Mouse (Mus musculus) midbrain, embryonic 15.5 days (tissue): ENCODE measurements around the gene Tmem143. TPM values are rescaled to one million over a fixed set of nuclear protein-coding genes. Genes with fewer than 3 reads are reported as not detected.
"Not testable (repeated sequence)": the region's sequence is repeated elsewhere in the genome, so short reads cannot be mapped to it uniquely, and the experiment has no call there.

Source experiments
- ATAC-seq: fragments of 200-750 bp; cut with Nextera tagmentation; replicated peaks from 2 replicates; pipeline ENCODE4 v1.8.0; 2017; ENCODE audit warnings: moderate TSS enrichment
- H3K27ac ChIP-seq: fragments of 300-500 bp; sonication (generic); 2 replicates; pipeline ENCODE4 v1.5.1; 2015; ENCODE audit warnings: mild to moderate bottlenecking, inconsistent platforms
- H3K27me3 ChIP-seq: fragments of 300-500 bp; sonication (generic); replicated peaks from 2 replicates; pipeline ENCODE4 v1.6.1; 2015; ENCODE audit warnings: inconsistent platforms
- H3K36me3 ChIP-seq: fragments of 300-500 bp; sonication (generic); replicated peaks from 2 replicates; pipeline ENCODE4 v1.6.1; 2015; ENCODE audit warnings: inconsistent platforms
- H3K4me1 ChIP-seq: fragments of 300-500 bp; sonication (generic); 2 replicates; pipeline ENCODE4 v1.6.1; 2015; ENCODE audit warnings: inconsistent platforms
- H3K4me2 ChIP-seq: fragments of 300-500 bp; sonication (generic); 2 replicates; pipeline ENCODE4 v1.6.1; 2015; ENCODE audit warnings: inconsistent platforms, mild to moderate bottlenecking, moderate library complexity
- H3K4me3 ChIP-seq: fragments of 300-500 bp; sonication (generic); 2 replicates; pipeline ENCODE4 v1.5.1; 2015; ENCODE audit warnings: mild to moderate bottlenecking, inconsistent platforms
- H3K9ac ChIP-seq: fragments of 300-500 bp; sonication (generic); 2 replicates; pipeline ENCODE4 v1.6.1; 2015; ENCODE audit warnings: mild to moderate bottlenecking, inconsistent platforms
- H3K9me3 ChIP-seq: fragments of 300-500 bp; sonication (generic); 2 replicates; pipeline ENCODE4 v1.6.1; 2016; ENCODE audit warnings: inconsistent platforms
- WGBS: fragments of 180-500 bp; shearing (Covaris S2); methylation state at CpG from one replicate; pipeline ENCODE4 v1.1.7; 2015; ENCODE audit warnings: mixed read lengths; 5-methylcytosine and 5-hydroxymethylcytosine counted together
- polyA plus RNA-seq: library from polyadenylated mRNA; unstranded; fragments of >200 nt; fragmentation: Nextera tagmentation; extraction: Ambion mirVana; gene quantifications from 2 replicates; pipeline ENCODE4 v1.2.1, GENCODE M21; 2015

Gene Tmem143
- polyA plus RNA-seq, 1 experiment from 2014 or later, result 10.2 TPM

GRCm38 (mm10) chr7:45897258-45897757 is 567 bp downstream of the Tmem143 start:
- no peaks in the 10 kb centered on the region for H3K9me3 ChIP-seq
- peak; percentile 67 for ATAC-seq
- peak overlapping the region; percentile 81 for H3K27ac ChIP-seq
- H3K9ac ChIP-seq, result peak overlapping the region; percentile 70
- H3K4me1 ChIP-seq, result peaks cover 14% of the 10 kb centered on the region
- H3K27me3 ChIP-seq, result no peaks in the 10 kb centered on the region
- under 1% methylated on average over 19 of the region's 19 CpGs for WGBS
- H3K36me3 ChIP-seq, result no peaks in the 10 kb centered on the region
- peak overlapping the region; percentile 87 for H3K4me2 ChIP-seq
- peak overlapping the region; percentile 55 for H3K4me3 ChIP-seq

DNA sequence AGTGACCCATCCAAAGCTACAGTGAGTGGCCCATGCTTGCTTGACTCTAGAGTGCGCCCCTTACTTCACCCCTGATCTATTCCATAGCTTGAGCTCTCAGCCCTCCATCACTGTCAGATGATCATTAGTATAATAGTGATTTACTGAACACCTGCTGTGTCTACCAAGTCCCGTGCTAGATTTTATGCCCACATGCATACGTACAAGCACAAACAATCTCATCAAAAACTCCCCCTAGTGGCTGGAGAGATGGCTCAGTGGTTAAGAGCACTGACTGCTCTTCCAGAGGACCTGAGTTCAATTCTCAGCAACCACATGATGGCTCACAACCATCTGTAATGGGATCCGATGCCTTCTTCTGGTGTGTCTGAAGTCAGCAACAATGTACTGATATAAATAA is 1.4 kb downstream of the Tmem143 start:
- H3K27me3 ChIP-seq, ATAC-seq, H3K9me3 ChIP-seq, H3K36me3 ChIP-seq, H3K9ac ChIP-seq: not testable (repeated sequence)
- peak overlapping the region; percentile 55; the same call in 1 of the 2 replicates for H3K4me3 ChIP-seq
- peak overlapping the region; percentile 81; the same call in 1 of the 2 replicates for H3K27ac ChIP-seq
- H3K4me1 ChIP-seq, result peaks cover 14% of the 10 kb centered on the region
- H3K4me2 ChIP-seq, result peak overlapping the region; percentile 87
- WGBS, result 51% methylated on average over 4 of the region's 4 CpGs

DNA sequence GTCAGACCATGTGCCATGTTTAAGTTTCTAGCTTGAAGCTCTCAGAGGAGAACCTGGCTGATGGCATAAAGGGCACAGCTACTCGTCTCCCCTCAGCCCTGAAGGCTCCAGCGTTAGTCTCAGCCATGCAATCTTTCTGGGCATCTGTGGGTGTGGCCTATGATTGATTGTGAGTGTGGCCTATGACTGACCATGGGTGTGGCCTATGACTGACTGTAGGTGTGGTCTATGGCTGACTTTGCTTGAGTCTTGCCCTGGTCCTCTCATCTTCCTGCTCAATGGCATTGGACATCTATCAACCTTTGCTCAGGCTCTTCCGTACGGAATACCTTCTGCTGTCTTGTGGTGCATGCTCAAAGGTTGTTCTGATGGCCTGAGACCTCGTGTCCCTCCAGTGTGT is 4.8 kb downstream of the Tmem143 start:
- no peak overlapping the region for H3K27ac ChIP-seq
- 60% methylated on average over 5 of the region's 5 CpGs for WGBS
- H3K27me3 ChIP-seq, result no peaks in the 10 kb centered on the region
- no peak for ATAC-seq
- no peak overlapping the region for H3K4me2 ChIP-seq
- no peak overlapping the region for H3K4me3 ChIP-seq
- no peaks in the 10 kb centered on the region for H3K36me3 ChIP-seq
- peaks cover 10% of the 10 kb centered on the region for H3K4me1 ChIP-seq
- no peaks in the 10 kb centered on the region for H3K9me3 ChIP-seq
- no peak overlapping the region for H3K9ac ChIP-seq

GRCm38 (mm10) chr7:45902481-45903002 is 5.8 kb downstream of the Tmem143 start:
- H3K4me3 ChIP-seq, result no peak overlapping the region
- H3K9ac ChIP-seq, result no peak overlapping the region
- H3K9me3 ChIP-seq, result no peaks in the 10 kb centered on the region
- no peak overlapping the region for H3K27ac ChIP-seq
- WGBS, result 89% methylated on average over 12 of the region's 12 CpGs
- no peaks in the 10 kb centered on the region for H3K27me3 ChIP-seq
- H3K36me3 ChIP-seq, result no peaks in the 10 kb centered on the region
- no peak overlapping the region for H3K4me2 ChIP-seq
- H3K4me1 ChIP-seq, result peaks cover 7% of the 10 kb centered on the region
- no peak for ATAC-seq

DNA sequence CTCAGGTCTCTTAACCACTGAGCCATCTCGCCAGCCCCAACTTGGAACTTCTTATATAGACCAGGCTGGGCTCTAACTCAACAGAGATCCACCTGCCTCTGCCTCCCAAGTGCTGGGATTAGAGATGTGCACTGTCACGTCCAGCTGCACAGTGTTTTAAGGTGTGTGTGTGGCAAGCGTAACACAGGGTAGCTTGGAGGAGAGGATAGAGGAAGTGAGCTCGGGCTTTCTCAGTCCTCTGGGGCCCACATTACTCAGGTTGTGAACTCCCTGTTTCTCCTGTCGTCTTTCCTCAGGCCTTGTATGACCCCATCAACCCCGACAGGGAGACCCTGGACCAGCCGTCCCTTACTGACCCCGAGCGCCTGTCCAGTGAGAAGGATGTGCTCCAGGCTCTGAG is 9.9 kb downstream of the Tmem143 start:
- H3K4me1 ChIP-seq, result no peaks in the 10 kb centered on the region
- WGBS, result 95% methylated on average over 9 of the region's 9 CpGs

GRCm38 (mm10) chr7:45908384-45908783 is 11.6 kb downstream of the Tmem143 start:
- Histone ChIP-seq H3K4me2 (no peak overlapping the region), H3K9ac (no peak overlapping the region), H3K36me3 (peaks cover 15% of the 10 kb centered on the region), H3K27ac (no peak overlapping the region), H3K4me3 (no peak overlapping the region), H3K27me3 (no peaks in the 10 kb centered on the region), H3K4me1 (no peaks in the 10 kb centered on the region), H3K9me3 (no peaks in the 10 kb centered on the region)
- ATAC-seq, result no peak

More for the DNA sequence above, 9.9 kb downstream of the Tmem143 start:
- Histone ChIP-seq H3K9ac (no peak overlapping the region), H3K9me3 (no peaks in the 10 kb centered on the region), H3K4me3 (no peak overlapping the region), H3K27ac (no peak overlapping the region), H3K4me2 (no peak overlapping the region), H3K27me3 (no peaks in the 10 kb centered on the region), H3K36me3 (peaks cover 15% of the 10 kb centered on the region)
- ATAC-seq, result no peak

DNA sequence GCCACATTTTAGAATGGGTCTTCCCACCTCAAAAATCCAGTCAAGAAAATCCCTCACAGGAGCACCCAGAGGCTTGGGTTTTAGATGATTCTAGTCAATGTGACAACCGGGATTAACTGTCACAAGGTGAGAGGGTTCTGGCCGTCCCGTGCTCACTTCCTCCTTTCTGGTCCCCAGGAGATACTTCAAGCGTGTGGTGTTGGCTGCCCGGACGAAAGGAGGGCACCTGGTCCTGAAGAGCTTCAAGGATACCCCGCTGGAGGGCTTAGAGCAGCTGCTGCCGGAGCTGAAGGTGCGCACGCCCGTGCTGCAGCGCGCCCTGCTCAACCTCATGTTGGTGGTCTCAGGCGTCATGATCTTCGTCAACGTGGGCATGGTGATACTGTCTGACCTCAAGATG is 12.4 kb downstream of the Tmem143 start:
- WGBS, result 92% methylated on average over 16 of the region's 16 CpGs

DNA sequence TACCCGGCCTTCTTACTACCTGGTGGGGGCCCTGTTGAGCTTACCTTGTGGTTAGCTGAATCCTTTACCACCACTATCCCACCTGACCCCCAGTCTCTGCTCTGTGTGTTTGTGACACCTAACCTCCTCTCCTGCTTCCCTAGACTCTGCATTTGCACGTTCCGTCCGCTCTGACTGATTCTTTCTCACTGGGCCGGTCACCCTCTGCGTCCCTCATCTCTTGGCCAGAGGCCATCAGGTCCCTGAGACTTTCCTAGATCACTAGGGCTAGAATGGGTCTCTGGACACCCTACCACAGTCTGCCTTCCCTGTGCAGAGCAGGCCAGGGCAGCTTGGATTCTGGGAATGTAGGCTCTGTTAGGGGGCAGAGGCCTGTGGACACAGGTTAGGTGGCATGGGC is 17.3 kb downstream of the Tmem143 start:
- ATAC-seq, result no peak
- Histone ChIP-seq H3K4me3 (no peak overlapping the region), H3K9ac (no peak overlapping the region), H3K4me1 (peaks cover 25% of the 10 kb centered on the region), H3K27me3 (0 out of 2 replicates have a peak, but pooled peaks cover 1% of the 10 kb centered on the region), H3K9me3 (no peaks in the 10 kb centered on the region), H3K27ac (no peak overlapping the region), H3K36me3 (peaks cover 15% of the 10 kb centered on the region), H3K4me2 (no peak overlapping the region)
- 88% methylated on average over 6 of the region's 6 CpGs for WGBS

More for the DNA sequence above, 12.4 kb downstream of the Tmem143 start:
- no peak for ATAC-seq
- Histone ChIP-seq H3K36me3 (peaks cover 15% of the 10 kb centered on the region), H3K27ac (no peak overlapping the region), H3K4me2 (no peak overlapping the region), H3K9ac (no peak overlapping the region), H3K27me3 (no peaks in the 10 kb centered on the region), H3K4me1 (no peaks in the 10 kb centered on the region), H3K4me3 (no peak overlapping the region), H3K9me3 (no peaks in the 10 kb centered on the region)

DNA sequence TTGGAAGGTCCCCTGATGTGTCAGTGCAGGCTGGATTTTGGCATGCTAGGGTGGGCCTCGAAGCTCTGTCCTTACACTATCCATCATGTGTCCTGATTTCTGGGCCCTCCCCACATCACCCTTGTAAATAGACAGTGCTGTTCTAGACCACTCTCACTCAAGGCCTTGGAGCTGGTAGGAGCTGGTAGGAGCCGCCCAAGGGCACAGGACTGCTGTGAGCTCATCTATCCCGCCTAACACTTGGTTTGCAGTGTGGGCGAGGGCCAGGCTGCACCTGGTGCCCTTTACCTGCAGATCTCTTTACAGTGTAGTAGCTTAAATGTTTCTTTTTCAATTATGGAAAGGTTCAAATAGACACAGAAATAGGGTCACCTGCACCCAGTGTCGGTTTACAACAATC is 18.3 kb downstream of the Tmem143 start:
- H3K4me1 ChIP-seq, result peaks cover 25% of the 10 kb centered on the region
- no peak overlapping the region for H3K9ac ChIP-seq
- 0 out of 2 replicates have a peak, but pooled peaks cover 3% of the 10 kb centered on the region for H3K27me3 ChIP-seq
- H3K9me3 ChIP-seq, result no peaks in the 10 kb centered on the region
- no peak overlapping the region for H3K4me2 ChIP-seq
- H3K36me3 ChIP-seq, result peaks cover 8% of the 10 kb centered on the region; the same call in 1 of the 2 replicates
- H3K4me3 ChIP-seq, result no peak overlapping the region
- no peak overlapping the region for H3K27ac ChIP-seq
- WGBS, result 92% methylated on average over 5 of the region's 5 CpGs
- ATAC-seq, result no peak

DNA sequence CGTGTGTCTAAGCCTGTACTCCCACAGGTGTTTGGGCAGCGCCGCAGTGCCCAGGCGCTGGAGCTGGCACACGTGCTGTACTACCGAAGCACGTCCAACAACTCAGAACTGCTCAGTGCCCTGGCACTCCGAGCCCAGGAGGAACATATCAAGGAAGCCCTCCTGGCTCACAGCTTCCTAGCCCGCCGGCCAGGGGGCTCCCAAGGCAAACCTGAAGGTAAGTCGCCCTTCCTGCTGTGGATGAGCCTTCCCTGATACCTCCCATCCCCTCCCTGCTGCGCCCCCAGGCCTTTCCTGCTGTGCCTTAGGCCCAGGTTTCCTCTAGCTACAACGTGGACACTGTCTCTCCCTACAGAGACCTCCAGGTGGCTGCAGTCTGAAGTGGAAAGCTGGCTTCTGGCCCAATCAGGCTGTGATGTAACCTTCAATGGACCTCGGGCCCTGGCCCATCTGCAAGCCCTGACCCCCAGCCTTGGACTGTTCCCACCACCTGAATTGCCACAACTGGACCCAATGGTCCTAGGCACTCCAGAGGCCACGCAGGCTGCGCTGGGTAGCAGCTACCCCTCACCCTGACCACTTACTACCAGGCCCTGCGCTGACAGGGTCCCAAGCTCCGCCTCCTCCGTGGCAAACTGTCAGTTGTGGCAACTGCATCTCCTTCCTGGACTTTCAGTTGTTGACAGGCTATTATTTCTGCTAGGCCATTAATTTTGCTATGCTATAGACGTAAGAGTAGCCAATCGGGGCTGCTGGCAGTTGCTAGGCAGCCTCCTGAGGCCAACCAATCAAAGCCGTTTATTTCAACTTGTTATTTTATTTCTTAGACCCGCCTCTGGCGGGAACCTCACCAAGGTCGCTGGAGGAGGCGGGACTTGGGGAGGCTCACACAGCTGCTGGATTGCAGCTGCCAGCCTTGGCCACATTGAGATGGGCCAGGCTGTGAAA is 19.6 kb downstream of the Tmem143 start:
- Histone ChIP-seq H3K9me3 (no peaks in the 10 kb centered on the region), H3K9ac (peak overlapping the region; percentile 40), H3K4me1 (peaks cover 25% of the 10 kb centered on the region), H3K27ac (peak overlapping the region; percentile 88), H3K36me3 (no peaks in the 10 kb centered on the region), H3K4me3 (peak overlapping the region; percentile 31), H3K27me3 (0 out of 2 replicates have a peak, but pooled peaks cover 3% of the 10 kb centered on the region), H3K4me2 (peak overlapping the region; percentile 60)
- 32% methylated on average over 26 of the region's 26 CpGs for WGBS
- peak; percentile 89 for ATAC-seq

DNA sequence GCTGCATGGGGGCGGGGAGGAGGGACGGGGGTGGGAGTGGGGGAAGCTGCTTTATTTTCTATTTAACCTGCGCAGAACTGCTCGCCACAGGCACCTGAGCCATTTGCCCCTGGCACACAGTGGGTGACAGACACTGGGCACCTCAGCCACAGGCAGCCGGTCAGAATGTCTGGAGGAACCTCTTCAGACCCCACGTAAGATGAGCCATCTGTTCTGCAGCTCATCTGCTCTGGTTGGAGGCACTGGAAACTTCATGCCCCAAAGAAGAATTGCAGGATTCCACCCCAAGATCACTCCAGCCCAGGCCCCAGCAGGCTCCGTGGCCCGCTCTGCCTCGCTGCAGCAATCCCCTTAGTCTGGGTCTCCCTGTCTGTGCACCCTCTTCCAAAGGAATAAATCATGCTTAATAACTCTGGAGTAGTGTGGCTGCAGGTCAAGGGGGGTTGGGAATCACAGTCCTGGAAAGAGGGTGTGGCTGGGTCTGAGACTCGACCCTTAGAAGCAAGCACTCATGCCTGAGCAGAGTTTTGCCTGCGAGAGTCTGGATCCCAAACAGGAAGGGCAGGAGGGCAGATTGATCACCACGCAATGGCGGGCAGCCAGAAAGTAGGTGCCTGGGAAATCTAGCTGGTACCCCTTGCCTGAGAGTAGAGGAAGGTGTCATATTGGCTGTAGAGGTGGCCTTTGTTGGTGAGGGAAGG is 20.4 kb downstream of the Tmem143 start:
- peak overlapping the region; percentile 88 for H3K27ac ChIP-seq
- peak overlapping the region; percentile 27; the same call in 1 of the 2 replicates for H3K9ac ChIP-seq
- peak overlapping the region; percentile 60 for H3K4me2 ChIP-seq
- H3K9me3 ChIP-seq, result no peaks in the 10 kb centered on the region
- peak overlapping the region; percentile 31 for H3K4me3 ChIP-seq
- H3K36me3 ChIP-seq, result no peaks in the 10 kb centered on the region
- H3K27me3 ChIP-seq, result 0 out of 2 replicates have a peak, but pooled peaks cover 3% of the 10 kb centered on the region
- WGBS, result 38% methylated on average over 13 of the region's 13 CpGs
- peaks cover 25% of the 10 kb centered on the region for H3K4me1 ChIP-seq
- ATAC-seq, result peak; percentile 9

GRCm38 (mm10) chr7:45917926-45918325 is 21.2 kb downstream of the Tmem143 start:
- Histone ChIP-seq H3K9me3 (no peaks in the 10 kb centered on the region), H3K4me1 (peaks cover 32% of the 10 kb centered on the region), H3K36me3 (no peaks in the 10 kb centered on the region), H3K9ac (no peak overlapping the region), H3K4me3 (no peak overlapping the region), H3K27ac (no peak overlapping the region), H3K4me2 (no peak overlapping the region), H3K27me3 (0 out of 2 replicates have a peak, but pooled peaks cover 3% of the 10 kb centered on the region)
- ATAC-seq, result no peak
- 85% methylated on average over 15 of the region's 15 CpGs for WGBS
